Mouse (Mus musculus) liver, adult 10 weeks (tissue): ENCODE data around the gene Yod1. TPM values are rescaled to one million over a fixed set of nuclear protein-coding genes. Genes with fewer than 3 reads are reported as not detected.

ENCODE experiments used
- polyA plus RNA-seq: library from polyadenylated mRNA; stranded (reverse); fragments of 350-450 nt; fragmentation: Illumina TruSeq; extraction: RNeasy Lipid Tissue Mini Kit (QIAGEN cat#74804); gene quantifications from one replicate; pipeline ENCODE4 v1.2.3, GENCODE M21; 2014; ENCODE audit warnings: low read depth, low replicate concordance

The Yod1 gene
- polyA plus RNA-seq, result 12.6 TPM

GRCm38 (mm10) chr1:130717291-130717871 is at the start of gene Yod1:
Yod1 (plus strand) TSS chr1:130717327.

GRCm38 (mm10) chr1:130715561-130716217 is 1.4 kb upstream of the Yod1 start, which contains the start of gene Gm29427:
Gm29427 (minus strand) TSS chr1:130715799.

DNA sequence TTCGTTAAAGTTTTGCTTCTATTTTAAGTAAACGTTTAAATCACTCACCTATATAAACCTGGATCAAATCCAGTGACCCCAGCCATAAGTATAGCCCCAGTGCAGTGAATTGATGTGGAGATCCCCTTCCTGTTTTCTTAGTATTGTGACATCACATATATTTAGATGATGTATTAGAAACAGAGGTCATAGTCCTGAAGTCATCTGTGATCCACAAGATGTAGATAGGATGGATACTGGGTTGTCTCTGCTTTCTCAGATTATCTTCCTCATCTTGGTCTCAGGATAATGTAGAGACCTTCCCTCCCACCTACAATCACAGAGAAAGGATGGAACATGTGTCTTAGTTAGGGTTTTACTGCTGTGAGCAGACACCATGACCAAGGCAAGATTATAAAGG is 12.0 kb downstream of the Yod1 start, which contains the start of gene Pfkfb2:
TSS of gene Pfkfb2 (minus strand) at position 101 of the 400 bp plus-strand sequence.

DNA sequence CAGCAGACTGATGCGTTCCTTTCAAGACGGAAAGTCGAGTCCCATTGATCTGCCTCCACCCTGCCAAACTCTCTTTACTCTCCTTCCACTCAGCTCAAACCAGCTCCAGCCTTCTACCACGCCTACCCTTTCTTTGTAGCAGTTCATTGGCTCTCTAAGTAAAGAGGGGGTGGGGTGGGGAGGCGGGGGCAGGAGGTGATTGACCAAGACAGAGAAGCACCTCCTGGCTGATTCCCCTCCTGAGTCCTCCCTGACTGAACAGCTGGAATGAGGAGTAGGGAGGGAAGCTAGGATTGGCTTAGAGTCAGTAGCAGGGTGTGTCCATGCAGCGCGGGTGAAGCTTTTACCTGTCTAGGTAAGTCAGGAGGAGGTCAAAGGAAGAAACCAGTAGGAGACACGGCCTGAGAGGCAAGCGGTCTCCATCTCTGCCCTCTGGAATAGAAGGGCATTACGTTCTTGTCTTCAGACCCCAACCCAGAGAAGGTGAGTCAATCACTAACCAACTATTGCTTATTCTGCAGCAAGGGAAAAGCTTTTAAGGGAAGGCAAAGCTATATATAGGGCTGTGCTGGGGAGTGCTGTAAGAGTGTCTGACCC is 14.7 kb downstream of the Yod1 start, which contains the start of gene AA986860:
TSS of gene AA986860 (plus strand) at position 236 of the 597 bp plus-strand sequence.

Other genes with a start within 250 kb of the Yod1 start
- gene Zp3r, start 87.7 kb upstream of the Yod1 start, polyA plus RNA-seq, result not detected
- gene C4bp, start 55.7 kb upstream of the Yod1 start, polyA plus RNA-seq, result 659 TPM
- gene Gm29427, start 1.5 kb upstream of the Yod1 start, polyA plus RNA-seq, result not detected
- 10.3 TPM for gene Pfkfb2, start 11.9 kb downstream of the Yod1 start, polyA plus RNA-seq
- 0.29 TPM for gene AA986860, start 14.6 kb downstream of the Yod1 start, polyA plus RNA-seq
- gene Fcamr, start 83.6 kb downstream of the Yod1 start, polyA plus RNA-seq, result not detected
- gene Pigr, start 109.4 kb downstream of the Yod1 start, polyA plus RNA-seq, result 1,048 TPM
- gene Fcmr, start 148.3 kb downstream of the Yod1 start, polyA plus RNA-seq, result not detected
- gene Il24, start 170.1 kb downstream of the Yod1 start, polyA plus RNA-seq, result not detected
- not detected for gene Il20, start 194.1 kb downstream of the Yod1 start, polyA plus RNA-seq
- gene Il19, start 222.8 kb downstream of the Yod1 start, polyA plus RNA-seq, result not detected